Mouse (Mus musculus): ENCODE measurements at regions not wholly inside any gene's neighbourhood (a gene's known extent, or its start where the extent isn't known, plus 50 kb on each side); places are given as distances from the start of the nearest gene placed in this dataset.

DNA sequence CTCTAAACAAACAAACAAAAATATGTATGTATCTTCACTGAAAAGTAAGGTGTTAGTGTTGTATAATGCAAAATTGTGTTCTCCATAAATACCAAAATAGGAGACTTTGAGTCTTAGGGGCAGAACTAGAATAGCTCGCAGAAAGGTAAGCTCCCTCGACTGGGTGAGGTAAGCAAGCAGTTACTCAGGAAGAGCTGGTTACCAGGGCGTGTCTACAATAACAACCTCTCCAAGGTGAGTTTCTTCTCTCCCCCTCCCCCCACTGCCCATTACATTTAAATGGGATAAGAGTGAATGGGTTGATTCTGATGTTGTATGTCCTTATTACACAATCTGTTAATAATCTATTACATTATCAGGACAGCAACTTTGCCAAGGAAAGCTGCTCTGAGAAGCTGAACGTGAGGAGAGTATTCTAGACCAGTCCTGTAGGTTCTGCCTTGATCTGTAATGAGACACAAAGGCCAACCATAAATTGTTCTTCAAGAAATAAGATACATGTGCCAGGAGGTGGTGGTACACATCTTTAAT lies 125.2 kb upstream of the Zfand5 start:
- no peak for DNase-seq (ENCODE audit: low spot score in 2 of 2)

DNA sequence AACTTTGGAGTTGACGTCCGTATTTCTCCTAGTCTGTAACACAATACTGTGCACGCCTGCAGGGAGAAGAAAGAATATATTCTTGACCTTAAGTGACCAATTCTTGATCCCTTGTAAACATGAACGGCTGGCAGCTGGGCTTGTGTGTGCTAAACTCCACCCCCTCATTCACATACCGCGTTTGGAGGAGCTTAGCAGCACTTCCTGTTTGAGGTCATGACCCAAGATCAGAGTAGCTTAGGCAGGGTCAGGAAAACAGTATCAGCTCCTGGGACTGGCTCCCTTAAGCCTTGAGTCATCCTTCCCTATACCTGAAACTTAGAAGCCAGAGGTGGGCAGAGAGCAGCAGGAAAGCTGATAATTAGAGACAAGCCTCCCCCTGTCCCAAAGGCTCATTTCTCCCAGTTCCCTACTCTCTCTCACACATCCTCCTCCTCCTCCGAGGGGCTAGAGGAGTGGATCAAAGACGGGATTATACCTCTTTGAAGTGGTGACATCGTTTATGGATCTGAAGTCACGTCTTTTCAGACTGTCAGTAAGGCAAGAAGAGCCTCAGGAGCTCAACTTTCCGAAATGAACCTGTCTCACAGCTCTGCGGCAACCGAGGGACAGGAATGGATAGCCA lies 127.3 kb upstream of the Zfand5 start:
- DNase-seq (ENCODE audit: low spot score in 2 of 2) = peak; percentile 12 to 60

DNA sequence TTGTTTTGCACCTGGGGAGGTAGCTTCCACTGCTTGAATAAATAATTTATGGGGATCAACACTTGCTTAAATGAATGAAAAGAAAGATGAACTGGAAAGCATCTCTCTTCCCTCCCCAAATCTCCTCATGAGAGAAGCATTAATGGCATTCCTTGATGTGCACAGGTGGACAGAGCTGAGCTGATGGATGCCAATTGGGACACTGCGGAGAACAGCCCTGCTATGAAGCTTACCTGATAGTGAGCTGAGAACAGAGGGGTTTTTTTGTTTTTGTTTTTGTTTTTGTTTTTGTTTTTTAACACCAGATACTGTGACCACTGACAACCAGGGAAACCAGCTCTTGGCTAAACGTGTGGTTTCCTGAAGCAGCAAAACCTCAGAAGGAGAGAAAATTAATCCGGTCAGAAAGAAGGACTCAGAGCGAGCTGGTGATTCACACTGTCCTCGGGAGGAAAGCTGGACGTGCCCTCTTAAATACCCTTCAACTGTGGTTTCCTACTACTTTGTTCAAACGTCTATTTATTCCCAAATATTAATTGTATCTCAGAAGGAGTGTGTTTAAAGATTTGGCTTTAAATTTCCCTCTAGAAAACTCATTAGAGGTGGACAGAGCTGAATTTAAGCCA lies 128.0 kb upstream of the Zfand5 start:
- DNase-seq (ENCODE audit: low spot score in 2 of 2) = no peak

DNA sequence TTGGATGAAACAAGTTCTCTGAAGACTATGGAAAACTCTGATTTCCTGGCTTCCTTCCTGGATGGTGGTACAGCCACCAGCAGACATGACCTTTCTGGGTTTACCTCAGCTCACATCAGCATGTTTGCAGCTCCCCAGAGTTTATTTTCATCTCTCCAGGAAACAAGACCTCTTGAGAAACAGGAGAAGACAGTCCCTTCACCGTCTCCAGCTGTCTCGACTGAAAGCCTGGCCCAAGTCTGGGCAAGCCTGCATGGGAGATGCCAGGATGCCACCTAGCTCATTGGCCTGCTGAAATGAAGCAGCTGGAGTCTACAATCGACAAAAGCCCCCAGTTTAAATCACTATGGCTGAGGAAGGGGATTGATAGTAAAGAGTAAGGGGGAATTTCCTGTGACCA lies 131.6 kb upstream of the Zfand5 start:
- DNase-seq (ENCODE audit: low spot score in 2 of 2) = no peak

DNA sequence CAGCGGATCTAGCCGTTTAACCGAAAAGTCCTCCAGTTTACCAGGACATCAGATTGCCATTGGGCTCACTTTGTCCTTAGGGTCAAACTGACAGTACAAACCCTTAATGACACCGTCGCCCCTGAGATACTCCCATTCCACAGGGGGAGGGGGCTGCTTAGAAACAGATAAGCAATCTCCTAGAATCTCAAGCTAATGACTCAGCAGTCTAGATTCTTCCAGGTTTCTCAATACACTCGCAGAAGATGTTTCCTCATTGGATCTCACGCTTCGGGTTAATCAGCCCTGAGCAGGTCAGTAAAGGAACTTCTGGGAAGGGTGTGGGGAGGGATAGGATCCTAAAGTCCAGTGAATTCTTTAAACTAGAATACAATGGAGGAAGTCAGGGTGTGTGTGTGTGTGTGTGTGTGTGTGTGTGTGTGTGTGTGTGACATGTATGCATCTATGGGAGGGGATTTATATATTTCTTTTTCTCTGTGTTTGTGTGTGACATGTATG lies 133.0 kb upstream of the Zfand5 start:
- no peak for DNase-seq (ENCODE audit: low spot score in 2 of 2)

DNA sequence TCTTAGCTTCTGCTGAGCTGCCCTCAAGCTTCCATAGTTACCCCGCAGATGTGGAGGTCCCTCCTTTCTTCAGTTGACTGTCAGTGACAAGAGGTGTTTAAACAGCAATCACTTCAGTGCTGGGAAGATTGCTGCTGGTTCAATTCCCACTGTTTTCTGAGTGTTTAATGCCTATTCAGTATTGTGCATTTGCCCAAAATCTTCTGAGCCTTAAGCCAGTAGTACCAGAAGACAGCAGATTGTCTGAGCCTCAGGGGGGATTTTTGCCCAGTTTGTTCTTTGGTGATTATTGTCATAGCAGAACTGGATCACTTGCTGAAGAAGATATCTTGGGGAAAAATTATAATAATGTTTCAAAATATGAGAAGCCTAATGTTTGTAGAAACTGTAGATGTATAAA lies 135.3 kb upstream of the Zfand5 start:
- DNase-seq (ENCODE audit: low spot score in 2 of 2) = no peak

DNA sequence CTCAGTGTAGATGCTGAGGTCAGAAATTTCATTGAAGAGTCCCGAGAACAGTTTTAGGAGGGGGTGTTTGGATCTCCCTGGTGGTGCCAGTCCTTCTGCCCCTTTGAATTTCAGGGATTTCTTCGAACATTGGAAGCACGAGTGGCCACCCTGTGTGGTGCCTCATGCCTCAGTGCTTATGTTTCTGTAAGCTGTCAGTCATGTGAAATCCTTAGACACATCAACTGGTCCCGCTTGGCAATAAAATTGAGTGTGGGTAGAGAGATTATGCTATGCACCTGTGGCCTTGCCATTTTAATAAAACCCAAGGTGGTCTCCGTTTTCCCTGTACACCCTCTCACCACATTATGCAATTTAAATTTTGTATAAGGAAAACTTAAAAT lies 136.1 kb upstream of the Zfand5 start:
- no peak for DNase-seq (ENCODE audit: low spot score in 2 of 2)

DNA sequence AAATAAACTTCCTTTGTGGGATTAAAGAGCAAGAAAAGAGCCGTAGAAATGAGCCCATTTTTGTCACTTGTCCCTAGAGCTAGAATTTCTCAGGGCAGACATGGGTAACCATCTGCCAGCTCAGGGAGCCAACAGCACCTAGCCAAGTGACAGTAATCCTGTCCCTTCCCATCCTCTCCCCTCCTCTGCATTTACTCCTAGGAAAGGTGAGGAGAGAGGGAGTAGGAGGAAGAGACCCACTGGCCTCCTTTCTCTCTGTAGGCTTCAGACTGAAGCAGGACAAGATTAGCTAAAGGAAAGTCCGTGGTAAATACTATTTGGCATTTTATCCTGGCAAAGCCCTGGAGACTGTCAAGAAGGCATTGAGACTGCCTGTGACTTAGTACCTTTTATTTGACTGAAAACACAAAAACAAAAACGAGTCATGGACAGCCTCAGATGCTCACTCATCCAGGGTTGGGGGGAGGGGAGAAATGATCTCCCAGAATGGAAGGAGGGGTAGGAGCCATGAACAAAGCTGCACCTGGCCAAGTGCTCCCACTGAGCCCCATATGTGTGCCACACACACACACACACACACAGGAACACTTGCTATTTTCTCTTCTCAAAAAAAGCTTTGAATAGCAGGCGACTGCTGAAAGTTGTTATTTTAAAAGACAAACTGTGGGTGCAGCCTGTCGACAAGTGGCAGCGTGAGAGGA lies 136.6 kb upstream of the Zfand5 start:
- DNase-seq (ENCODE audit: low spot score in 2 of 2) = no peak

DNA sequence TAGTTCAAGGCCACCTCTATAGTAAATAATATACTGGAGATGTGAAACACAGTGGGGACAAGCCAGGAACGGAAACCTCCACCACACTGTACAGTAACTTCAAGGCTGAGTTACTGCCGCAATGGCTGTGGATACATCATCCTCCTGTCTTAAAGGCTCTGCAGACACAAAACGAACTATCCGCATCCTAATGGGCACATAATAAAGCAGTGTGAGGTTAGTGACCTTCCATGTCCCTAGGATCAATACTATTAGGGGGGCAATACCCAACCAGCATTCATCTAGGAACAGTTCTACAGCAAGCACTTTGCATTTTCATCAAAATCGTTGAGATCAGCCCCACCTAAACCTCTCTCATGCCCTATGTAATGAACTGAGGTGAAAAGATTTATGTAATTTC lies 142.4 kb upstream of the Zfand5 start:
- no peak for DNase-seq (ENCODE audit: low spot score in 2 of 2)

DNA sequence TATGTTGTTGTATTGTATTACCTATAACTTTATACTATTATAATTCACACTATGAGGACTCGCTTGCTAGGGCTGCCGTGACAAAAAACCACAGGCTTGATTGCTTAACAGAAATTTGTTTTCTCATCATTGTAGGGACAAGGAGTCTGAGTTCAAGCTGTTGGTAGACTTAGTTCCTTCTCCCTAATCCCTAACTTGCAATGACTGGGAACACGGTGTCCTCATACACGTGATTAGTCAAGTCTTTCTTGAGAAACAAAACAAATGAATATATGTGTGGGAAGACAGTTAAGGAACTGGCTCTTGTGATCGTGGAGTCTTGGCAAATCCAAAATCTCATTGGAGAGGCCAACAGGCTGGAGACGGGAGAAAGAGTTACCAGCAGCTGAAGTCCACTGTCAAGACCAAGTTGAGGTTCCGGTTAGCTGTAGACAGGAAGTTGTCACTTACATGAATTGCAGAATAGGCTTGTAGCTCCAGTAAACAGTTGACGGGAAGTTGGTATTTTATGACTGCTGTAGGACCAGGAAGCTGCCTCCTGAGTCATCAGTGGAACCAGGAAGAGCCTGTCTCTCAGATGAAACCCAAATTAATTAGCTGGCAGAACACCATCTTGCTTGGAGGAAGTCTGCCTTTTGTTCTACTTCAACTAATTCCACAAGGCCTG lies 144.9 kb upstream of the Zfand5 start:
- no peak for DNase-seq (ENCODE audit: low spot score in 2 of 2)

DNA sequence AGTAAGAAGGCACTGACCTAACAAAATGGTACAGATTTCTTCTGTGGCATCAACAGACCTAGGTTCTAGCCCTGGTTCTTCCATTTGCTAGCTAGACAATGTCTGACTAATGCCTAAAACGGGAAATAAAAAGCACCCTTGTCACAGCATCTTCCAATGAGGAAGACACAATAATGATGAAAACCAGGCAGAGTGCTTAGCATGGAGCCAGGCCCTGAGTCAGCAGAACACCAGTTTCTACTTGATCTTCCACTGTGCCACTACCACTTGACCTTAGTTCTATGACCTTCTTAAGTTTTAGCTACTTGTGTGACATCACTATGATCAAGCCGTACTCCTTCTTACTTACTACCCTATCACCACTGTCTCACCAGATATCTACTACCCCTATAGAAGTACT lies 145.4 kb upstream of the Zfand5 start:
- no peak for DNase-seq (ENCODE audit: low spot score in 2 of 2)

DNA sequence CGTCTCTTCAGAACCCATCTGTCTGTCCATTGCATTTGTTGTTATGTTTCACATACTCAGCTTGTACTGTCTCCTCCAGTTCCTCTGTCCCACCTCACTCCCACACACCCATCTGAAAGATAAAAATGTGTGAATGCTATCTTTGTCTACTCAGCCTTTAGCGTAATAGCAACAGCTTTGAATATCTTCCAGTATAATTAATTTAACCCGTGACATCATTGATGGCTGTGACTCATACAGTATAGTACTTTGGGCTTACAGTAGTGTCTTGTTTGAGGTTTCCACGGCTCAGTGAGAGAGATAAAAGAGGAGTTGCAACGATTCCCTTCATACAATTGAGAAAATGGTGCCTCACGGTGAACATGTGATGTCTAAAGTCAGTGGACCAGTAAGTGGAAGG lies 152.6 kb upstream of the Zfand5 start:
- DNase-seq (ENCODE audit: low spot score in 2 of 2) = no peak

DNA sequence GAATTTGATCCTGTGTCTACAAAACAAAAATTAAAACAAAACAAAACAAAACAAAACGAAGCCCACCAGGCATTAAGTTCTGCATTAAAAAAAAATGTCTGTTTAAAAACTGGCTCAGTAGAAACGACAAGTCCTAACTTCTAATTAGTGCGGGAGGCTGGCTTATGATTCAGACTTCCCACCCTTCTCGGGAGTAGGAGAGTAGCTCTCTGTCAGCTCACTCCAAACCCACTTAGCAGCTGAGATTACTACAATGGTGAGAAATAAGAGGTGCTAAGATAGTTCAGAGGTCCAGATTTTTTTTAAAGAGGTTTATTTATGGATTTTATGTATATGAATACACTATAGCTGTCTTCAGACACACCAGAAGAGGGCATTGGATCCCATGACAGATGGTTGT lies 153.3 kb upstream of the Zfand5 start:
- DNase-seq (ENCODE audit: low spot score in 2 of 2) = no peak

DNA sequence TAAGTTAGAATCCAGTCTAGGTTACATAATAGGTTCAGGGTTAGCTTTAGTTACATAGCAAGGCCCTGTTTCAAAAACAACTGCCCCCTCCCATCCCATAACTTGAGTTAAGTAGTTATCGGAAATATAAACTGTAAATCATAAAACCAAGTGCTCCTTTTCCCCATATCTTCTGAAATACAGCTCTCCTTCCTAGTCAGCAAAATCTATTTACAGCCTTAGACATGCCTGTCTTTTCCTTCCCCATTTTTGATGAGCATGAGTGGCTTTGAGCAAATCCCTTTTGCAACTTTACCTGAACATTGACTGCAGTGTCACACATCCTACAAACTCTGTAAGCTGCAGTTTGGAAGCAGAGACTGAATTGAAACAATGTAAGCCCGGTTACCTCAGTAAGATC lies 156.4 kb upstream of the Zfand5 start:
- DNase-seq (ENCODE audit: low spot score in 2 of 2) = no peak

DNA sequence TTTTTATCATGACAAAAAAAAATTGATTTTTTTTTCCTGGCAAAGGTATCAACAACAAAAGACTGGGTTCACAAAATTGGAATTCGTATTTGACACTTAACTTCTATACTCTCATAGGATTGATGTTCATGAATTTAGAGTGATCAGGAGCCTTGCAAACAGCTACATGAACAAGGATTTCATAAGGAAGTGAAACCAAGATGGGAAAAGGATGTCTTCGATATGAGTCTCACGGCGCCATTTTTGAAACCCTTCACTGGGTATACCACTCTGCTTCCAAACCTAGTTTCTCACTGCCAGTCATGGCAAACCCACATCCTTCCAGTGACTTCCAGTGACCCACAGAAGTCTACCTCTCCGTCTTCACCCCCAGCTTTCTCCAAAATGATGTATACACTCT lies 157.8 kb upstream of the Tmc1 start:
- DNase-seq (ENCODE audit: low spot score in 2 of 2) = no peak

DNA sequence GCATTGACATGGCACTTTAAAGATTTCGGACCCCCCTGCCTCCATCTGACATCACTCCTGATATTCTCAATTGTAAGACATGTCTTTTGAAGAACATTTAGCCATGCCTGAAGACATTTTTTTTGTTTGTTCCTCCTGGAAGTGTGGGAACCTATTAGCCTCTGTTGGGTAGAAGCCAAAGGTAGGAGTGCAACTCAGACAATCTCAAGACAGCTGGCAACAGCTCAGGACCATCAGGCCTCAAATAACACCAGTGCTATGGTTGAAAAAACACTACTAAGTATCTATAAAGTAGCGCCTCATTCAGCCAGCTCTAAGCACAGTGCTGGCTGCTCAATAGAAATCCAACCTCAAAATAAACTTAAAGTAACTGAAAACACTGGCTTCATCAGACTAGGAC lies 154.3 kb upstream of the Tmc1 start:
- DNase-seq (ENCODE audit: low spot score in 2 of 2) = no peak

DNA sequence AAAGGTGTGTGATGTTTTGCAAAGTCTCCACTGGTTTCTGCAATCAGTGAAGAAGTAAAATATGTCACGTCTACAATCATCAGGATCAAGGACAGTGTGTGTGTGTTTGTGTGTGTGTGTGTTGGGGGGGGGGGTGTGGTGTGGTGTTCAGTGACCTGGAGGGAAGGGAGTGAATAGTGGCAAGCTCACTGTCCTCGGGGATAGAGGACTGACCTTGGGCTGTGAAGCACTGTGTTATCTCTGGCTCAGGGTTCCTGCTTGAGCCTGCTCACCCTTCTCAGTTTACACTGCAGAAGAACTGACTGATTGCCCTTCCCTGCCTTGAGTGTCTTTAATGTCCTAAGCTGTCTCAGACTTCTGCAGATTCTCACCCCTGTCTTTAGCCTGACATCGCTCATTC lies 153.7 kb upstream of the Tmc1 start:
- no peak for DNase-seq (ENCODE audit: low spot score in 2 of 2)

DNA sequence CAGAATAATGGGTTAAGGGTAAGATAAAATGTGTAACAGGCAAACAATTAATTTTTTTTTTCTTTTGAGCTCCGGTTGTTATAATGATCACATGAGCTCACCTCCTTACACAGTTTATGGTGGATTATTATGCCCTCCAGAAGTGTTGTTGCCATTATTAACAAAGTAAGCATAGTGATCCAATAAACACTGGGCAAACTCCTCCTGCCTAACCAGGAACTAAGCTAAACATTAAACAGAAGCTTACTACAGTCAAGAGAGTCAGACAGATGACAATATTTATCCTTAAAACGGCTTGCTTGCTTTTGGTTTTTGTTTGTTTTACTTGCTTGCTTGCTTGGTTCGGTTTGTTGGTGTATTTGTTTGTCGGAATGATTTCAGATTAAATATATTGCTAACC lies 153.3 kb upstream of the Tmc1 start:
- no peak for DNase-seq (ENCODE audit: low spot score in 2 of 2)

DNA sequence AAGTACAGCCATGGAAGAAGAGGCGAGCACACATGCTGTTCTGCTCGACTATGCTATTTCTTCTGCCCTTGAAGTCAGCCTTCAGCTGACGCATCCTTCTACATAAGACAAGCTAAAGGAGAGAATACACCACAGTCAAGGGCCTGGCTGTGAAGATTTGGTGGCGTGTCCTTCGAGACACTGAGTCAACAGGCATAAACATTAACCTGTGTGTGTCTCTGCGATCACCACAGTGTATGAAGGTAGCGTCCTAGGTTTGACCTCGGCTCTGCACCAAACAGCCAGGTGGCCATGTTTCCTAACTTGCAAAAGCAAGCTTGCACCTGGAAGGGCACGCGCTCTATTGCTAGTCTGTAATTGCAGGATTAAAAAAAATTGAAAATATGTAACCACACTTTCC lies 152.8 kb upstream of the Tmc1 start:
- no peak for DNase-seq (ENCODE audit: low spot score in 2 of 2)

DNA sequence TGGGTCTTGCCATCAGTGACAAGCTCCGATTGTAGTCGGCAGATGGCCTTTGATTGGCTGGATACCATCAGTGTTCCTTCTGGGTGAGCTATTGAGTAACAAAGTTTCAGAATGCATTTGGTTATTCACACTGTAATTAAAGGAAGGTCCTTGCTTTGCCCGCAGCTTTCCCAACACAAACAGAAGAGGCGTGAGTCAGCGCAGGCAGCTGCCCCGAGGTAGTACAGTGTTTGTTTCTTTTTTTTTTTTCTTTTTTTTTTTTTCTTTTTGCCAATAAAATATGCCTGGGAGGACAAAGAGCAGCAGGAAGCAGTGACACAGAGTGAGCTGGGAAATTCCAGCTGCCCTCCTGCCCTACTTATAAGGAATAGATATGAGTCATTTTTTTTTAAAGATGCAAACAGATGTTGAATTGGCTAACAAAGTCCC lies 152.3 kb upstream of the Tmc1 start:
- DNase-seq (ENCODE audit: low spot score in 2 of 2) = no peak

DNA sequence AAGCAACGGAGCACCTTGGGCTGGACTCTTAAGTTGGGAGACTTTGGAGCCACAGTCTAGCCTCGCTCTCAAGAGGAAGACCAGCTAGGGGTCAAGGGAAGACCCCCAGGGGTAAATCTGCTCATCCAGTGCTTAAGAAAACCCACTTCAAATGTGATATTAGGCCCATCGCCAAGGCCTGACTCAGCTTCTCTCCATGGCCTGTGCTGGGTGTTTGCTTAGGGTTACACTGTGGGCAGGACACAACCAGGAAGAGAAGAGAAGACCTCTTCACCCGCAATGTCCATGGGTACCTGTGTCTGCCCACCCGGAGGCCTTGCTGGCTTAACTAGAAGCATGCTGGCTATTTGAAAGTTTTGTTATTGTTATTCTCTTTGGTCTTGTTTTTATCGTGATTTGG lies 151.0 kb upstream of the Tmc1 start:
- no peak for DNase-seq (ENCODE audit: low spot score in 2 of 2)

DNA sequence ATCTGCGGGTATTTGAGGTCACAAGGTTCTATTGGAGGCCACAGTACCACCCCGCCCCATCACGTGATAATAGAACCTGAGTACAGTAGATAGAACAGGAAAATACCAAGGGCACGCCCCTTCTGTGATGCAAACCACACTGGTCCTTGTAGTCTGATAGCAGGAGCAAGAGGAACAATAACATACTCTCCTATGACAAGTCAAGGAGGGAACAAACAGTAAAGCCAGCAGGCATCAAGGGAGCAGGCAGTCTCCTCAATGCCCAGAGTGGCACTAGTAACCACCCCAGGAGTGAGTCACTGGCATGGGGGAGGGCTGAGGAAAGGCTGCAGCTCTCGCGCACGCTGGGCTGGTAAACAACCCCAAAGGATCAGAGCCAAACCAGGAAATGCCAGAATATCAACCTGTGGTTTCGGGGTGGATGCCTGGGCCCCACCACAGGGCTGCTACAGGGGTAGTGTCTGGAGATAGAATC lies 150.5 kb upstream of the Tmc1 start:
- DNase-seq (ENCODE audit: low spot score in 2 of 2) = no peak

All from spleen, postnatal 4 days (tissue).